Mouse (Mus musculus) left cerebral cortex, postnatal 36 days (tissue): ENCODE data around the gene Fgf18. TPM values are rescaled to one million over a fixed set of nuclear protein-coding genes. Genes with fewer than 3 reads are reported as not detected.

Experiments
- DNase-seq, 2 experiments: peaks; one replicate each; pipeline ENCODE4 v3.0.0; 2021 to 2022; ENCODE audit warnings: low spot score in 2 of 2, mixed read lengths in 1 of 2
- intact Hi-C: fragments of 180-260 bp; cut with DNase I; formaldehyde crosslinking; loops from one replicate; pipeline ENCODE4 v1.15.1; 2025
- total RNA-seq, 2 experiments: library from RNA; stranded (reverse); gene quantifications; 2 replicates each; pipeline ENCODE4 v1.2.3; 2021

Gene Fgf18
- total RNA-seq, 2 experiments from 2014 or later = 2.9 to 3.7 TPM

- intact Hi-C loops = no loop called here
- DNase-seq = no peak
Observed at GRCm38 (mm10) chr11:33152997-33153396, 5.8 kb upstream of the Fgf18 start.

GRCm38 (mm10) chr11:33151780-33152145, 4.6 kb upstream of the Fgf18 start:
- DNase-seq = no peak
- intact Hi-C loops = no loop called here

- no peak for DNase-seq
- intact Hi-C loops = no loop called here
Observed at GRCm38 (mm10) chr11:33151128-33151779, 4.1 kb upstream of the Fgf18 start.

GRCm38 (mm10) chr11:33150364-33150763, 3.2 kb upstream of the Fgf18 start:
- DNase-seq = no peak
- intact Hi-C loops = no loop called here

GRCm38 (mm10) chr11:33149453-33149852, 2.3 kb upstream of the Fgf18 start:
- no peak for DNase-seq
- intact Hi-C loops = loop anchor here (5.0 to 10.0 kb wide), 5 partner anchors 122 to 965 kb away; partner anchors contain the start of gene Fbxw11

GRCm38 (mm10) chr11:33149088-33149436, 1.9 kb upstream of the Fgf18 start:
- intact Hi-C loops = loop anchor here (5.0 to 10.0 kb wide), 5 partner anchors 122 to 964 kb away; partner anchors contain the start of gene Fbxw11
- DNase-seq = no peak

- peak; percentile 65 to 72 for DNase-seq
- intact Hi-C loops = loop anchor here (1.0 to 10.0 kb wide), 6 partner anchors 121 to 964 kb away; partner anchors contain the start of gene Fbxw11
Observed at GRCm38 (mm10) chr11:33148338-33149087, 1.3 kb upstream of the Fgf18 start.

- intact Hi-C loops = loop anchor here (1.0 to 10.0 kb wide), 6 partner anchors 120 to 963 kb away; partner anchors contain the start of gene Fbxw11
- peak in 1 of 2 experiments; percentile 41 for DNase-seq
Observed at GRCm38 (mm10) chr11:33147572-33148337, 555 bp upstream of the Fgf18 start.

GRCm38 (mm10) chr11:33146651-33147131, 509 bp downstream of the Fgf18 start:
- intact Hi-C loops = loop anchor here (5.0 to 10.0 kb wide), 5 partner anchors 119 to 962 kb away; partner anchors contain the start of gene Fbxw11
- peak; percentile 32 to 41 for DNase-seq

GRCm38 (mm10) chr11:33146143-33146497, 1.1 kb downstream of the Fgf18 start:
- peak; percentile 83 to 84 for DNase-seq
- intact Hi-C loops = loop anchor here (5.0 to 10.0 kb wide), 5 partner anchors 119 to 961 kb away; partner anchors contain the start of gene Fbxw11

- intact Hi-C loops = loop anchor here (5.0 to 10.0 kb wide), 5 partner anchors 118 to 961 kb away; partner anchors contain the start of gene Fbxw11
- peak in 1 of 2 experiments; percentile 38 for DNase-seq
Observed at GRCm38 (mm10) chr11:33145201-33146142, 1.7 kb downstream of the Fgf18 start.

GRCm38 (mm10) chr11:33143906-33144305, 3.3 kb downstream of the Fgf18 start:
- DNase-seq = no peak
- intact Hi-C loops = loop anchor here (10.0 kb wide), 3 partner anchors 179 to 959 kb away; partner anchors contain the start of gene Fbxw11

- no peak for DNase-seq
- intact Hi-C loops = loop anchor here (10.0 kb wide), 3 partner anchors 178 to 958 kb away; partner anchors contain the start of gene Fbxw11
Observed at GRCm38 (mm10) chr11:33142801-33143200, 4.4 kb downstream of the Fgf18 start.

- intact Hi-C loops = loop anchor here (10.0 kb wide), 3 partner anchors 175 to 955 kb away; partner anchors contain the start of gene Fbxw11
- DNase-seq = no peak
Observed at GRCm38 (mm10) chr11:33140111-33140460, 7.1 kb downstream of the Fgf18 start.

GRCm38 (mm10) chr11:33139458-33140110, 7.6 kb downstream of the Fgf18 start:
- no peak for DNase-seq
- intact Hi-C loops = loop anchor here (10.0 kb wide), 3 partner anchors 175 to 955 kb away; partner anchors contain the start of gene Fbxw11

- intact Hi-C loops = no loop called here
- no peak for DNase-seq
Observed at GRCm38 (mm10) chr11:33138686-33139085, 8.5 kb downstream of the Fgf18 start.

GRCm38 (mm10) chr11:33134391-33134986, 12.7 kb downstream of the Fgf18 start:
- no peak for DNase-seq
- intact Hi-C loops = no loop called here
